Mouse (Mus musculus) hindbrain, embryonic 16.5 days (tissue): ENCODE measurements around the gene Preb. TPM values are rescaled to one million over a fixed set of nuclear protein-coding genes. Genes with fewer than 3 reads are reported as not detected.

Experiments
- ATAC-seq: fragments of 200-750 bp; cut with Nextera tagmentation; 2 replicates; pipeline ENCODE4 v1.8.0; 2017; ENCODE audit warnings: moderate TSS enrichment, moderate library complexity
- H3K27ac ChIP-seq: fragments of 300-500 bp; sonication (generic); 2 replicates; pipeline ENCODE4 v1.5.1; 2014; ENCODE audit warnings: low read depth, mild to moderate bottlenecking, control low read depth, low read length, moderate library complexity
- H3K27me3 ChIP-seq: fragments of 300-500 bp; sonication (generic); replicated peaks from 2 replicates; pipeline ENCODE4 v1.6.1; 2014; ENCODE audit warnings: low read length; ENCODE audit not compliant: control insufficient read depth, insufficient read depth
- H3K36me3 ChIP-seq: fragments of 300-500 bp; sonication (generic); 2 replicates; pipeline ENCODE4 v1.6.1; 2014; ENCODE audit warnings: mild to moderate bottlenecking, low read length, moderate library complexity, mixed read lengths; ENCODE audit not compliant: control insufficient read depth, insufficient read depth
- H3K4me1 ChIP-seq: fragments of 300-500 bp; sonication (generic); 2 replicates; pipeline ENCODE4 v1.6.1; 2014; ENCODE audit warnings: low read depth, low read length; ENCODE audit not compliant: control insufficient read depth, insufficient read depth
- H3K4me2 ChIP-seq: fragments of 300-500 bp; sonication (generic); 2 replicates; pipeline ENCODE4 v1.6.1; 2014; ENCODE audit warnings: mild to moderate bottlenecking, low read length, control low read depth, moderate library complexity
- H3K4me3 ChIP-seq: fragments of 300-500 bp; sonication (generic); 2 replicates; pipeline ENCODE4 v1.5.1; 2014; ENCODE audit warnings: mild to moderate bottlenecking, low read length, control low read depth, moderate library complexity
- H3K9ac ChIP-seq: fragments of 300-500 bp; sonication (generic); 2 replicates; pipeline ENCODE4 v1.6.1; 2014; ENCODE audit warnings: low read depth, mild to moderate bottlenecking, control low read depth, low read length, moderate library complexity
- H3K9me3 ChIP-seq: fragments of 300-500 bp; sonication (generic); 2 replicates; pipeline ENCODE4 v1.6.1; 2014; ENCODE audit warnings: mild to moderate bottlenecking, low read length, moderate library complexity; ENCODE audit not compliant: control insufficient read depth
- WGBS: fragments of 180-500 bp; shearing (Covaris S2); extraction: QIAGEN DNeasy Blood & Tissue Kit; methylation state at CpG from one replicate; pipeline ENCODE4 v1.1.7; 2014; 5-methylcytosine and 5-hydroxymethylcytosine counted together
- polyA plus RNA-seq: library from polyadenylated mRNA; unstranded; fragments of >200 nt; fragmentation: Nextera tagmentation; extraction: Ambion mirVana; gene quantifications from 2 replicates; pipeline ENCODE4 v1.2.1, GENCODE M21; 2015

Gene Preb
- polyA plus RNA-seq, 1 experiment from 2014 or later: 123 TPM

DNA sequence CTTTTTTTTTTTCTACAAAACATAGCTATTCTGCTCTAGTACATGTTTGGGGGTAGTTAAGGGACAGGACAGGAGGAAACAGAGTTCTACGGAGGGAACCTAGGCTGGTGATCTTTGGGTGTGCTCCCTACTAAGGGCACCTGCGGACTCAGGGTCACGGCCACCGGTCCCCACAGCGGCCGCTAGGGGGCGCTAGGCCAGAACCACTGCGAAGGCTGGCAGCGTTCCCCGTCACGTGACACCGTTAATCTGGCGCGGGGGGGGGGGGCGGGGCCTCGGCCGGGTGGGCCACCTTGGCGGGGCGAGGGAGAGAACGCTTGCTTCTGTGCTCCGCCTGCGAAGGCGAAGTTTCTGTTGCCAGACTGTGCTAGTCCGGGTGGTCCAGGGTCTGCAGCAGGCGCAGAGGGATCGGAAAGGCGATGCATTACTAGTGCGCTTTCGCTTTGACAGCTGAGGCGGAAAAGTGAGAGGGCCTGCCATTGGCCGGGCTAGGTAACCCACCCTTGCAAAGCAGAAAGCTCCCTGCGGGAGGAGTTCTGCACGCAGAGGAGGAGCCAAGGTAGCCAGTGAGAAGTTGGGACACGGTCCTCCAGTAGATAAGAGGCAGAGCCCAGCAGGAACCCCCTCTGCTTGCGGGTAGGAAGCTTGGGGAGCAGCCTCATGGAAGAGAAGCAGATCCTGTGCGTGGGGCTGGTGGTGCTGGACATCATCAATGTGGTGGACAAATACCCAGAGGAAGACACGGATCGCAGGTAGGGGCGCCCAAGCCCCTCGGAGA lies 38.7 kb downstream of the Preb start, which contains the start of gene Khk:
Gene Khk (plus strand): TSS at position 176 of the 778 bp plus-strand sequence.
- H3K4me2 ChIP-seq: peak within 1 kb of the TSS; percentile 77
- H3K9me3 ChIP-seq: no peaks in the 10 kb centered on the region
- WGBS: under 1% methylated on average over 34 of the region's 40 CpGs
- peak within 1 kb of the TSS; percentile 57 for H3K4me3 ChIP-seq
- peak; percentile 80 for ATAC-seq
- H3K4me1 ChIP-seq: peaks cover 14% of the 10 kb centered on the region
- H3K36me3 ChIP-seq: no peaks in the 10 kb centered on the region
- peak within 1 kb of the TSS; percentile 72 for H3K9ac ChIP-seq
- no peaks in the 10 kb centered on the region for H3K27me3 ChIP-seq
- peak within 1 kb of the TSS; percentile 76 for H3K27ac ChIP-seq

DNA sequence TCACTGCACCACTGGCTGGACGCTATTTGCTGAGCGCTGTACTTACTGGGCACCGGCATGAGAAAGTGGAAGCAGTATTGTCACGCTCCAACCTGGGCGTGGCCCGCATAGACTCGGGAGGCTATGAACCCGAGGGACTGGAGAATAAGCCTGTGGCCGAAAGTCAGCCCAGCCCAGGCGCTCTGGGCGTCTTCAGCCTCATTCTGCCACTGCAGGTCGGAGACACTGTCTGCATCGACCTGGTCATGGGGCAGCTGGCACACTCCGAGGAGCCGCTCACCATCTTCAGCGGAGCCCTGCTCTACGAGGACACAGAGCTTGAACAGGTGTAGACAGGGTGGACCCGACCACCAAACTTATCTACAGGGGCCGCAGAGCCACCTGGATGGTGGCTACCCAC lies 39.5 kb downstream of the Preb start:
- Histone ChIP-seq H3K9ac (peak overlapping the region; percentile 5; the same call in 1 of the 2 replicates), H3K36me3 (no peaks in the 10 kb centered on the region), H3K27me3 (no peaks in the 10 kb centered on the region), H3K9me3 (no peaks in the 10 kb centered on the region), H3K4me2 (peak overlapping the region; percentile 77), H3K27ac (no peak overlapping the region), H3K4me1 (peaks cover 19% of the 10 kb centered on the region), H3K4me3 (no peak overlapping the region)
- WGBS: 68% methylated on average over 19 of the region's 19 CpGs
- ATAC-seq: peak; percentile 3

DNA sequence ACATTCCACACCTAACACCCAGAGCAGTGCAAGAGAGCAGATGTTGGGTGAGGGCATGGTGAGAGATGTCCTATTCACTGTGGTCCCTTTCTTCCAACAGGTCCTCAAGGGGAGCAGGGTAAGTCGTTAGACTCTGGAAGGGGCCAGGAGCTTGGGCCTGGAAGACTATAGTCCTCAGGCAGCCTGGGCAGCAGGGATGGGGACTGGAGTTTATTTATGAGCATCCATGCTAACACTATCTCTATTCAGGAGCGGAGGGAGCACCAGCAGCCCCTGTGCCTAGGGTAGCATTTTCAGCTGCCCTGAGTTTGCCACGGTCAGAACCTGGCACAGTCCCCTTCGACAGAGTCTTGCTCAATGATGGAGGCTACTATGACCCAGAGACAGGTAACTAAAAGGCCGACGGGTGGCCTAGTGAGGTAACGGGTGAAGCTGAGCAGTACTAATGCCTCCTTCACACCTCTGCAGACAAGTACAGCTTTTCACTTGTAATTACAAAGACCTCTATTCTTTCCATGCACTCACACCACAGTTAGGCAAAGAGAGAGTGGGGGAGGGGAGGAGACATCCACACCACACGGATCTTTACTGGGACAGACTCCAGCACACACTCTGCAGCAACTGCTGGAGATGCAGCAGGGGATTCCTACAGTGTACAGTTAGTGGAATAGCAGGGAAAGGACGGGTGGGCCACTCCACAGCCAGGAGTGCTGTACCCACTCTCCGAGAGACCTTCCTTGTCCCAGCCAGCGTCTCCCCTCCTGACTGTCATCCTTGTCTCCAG lies 40.1 kb downstream of the Preb start:
- WGBS: 64% methylated on average over 11 of the region's 11 CpGs
- Histone ChIP-seq H3K4me1 (peaks cover 23% of the 10 kb centered on the region), H3K4me2 (no peak overlapping the region)

DNA sequence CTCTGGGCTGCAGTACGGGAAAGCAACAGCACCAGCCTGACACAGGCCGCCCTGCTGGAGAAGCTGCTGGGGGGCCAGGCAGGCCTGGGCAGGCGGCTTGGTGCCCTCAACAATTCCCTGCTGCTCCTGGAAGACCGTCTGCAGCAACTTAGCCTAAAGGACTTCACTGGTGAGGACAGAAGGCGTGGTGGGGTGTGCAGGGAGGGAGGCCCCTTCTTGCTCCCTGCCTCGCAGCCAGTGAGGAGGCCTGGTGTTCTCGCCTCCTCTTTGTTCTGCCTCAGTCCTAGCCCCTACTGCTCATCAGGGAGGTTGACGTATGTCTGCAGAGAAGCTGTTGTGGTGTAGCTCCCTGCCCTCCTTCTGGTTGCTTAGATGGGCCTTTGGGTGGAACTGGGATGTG lies 41.5 kb downstream of the Preb start:
- 76% methylated on average over 8 of the region's 8 CpGs for WGBS
- H3K9me3 ChIP-seq: no peaks in the 10 kb centered on the region
- H3K9ac ChIP-seq: no peak overlapping the region
- no peaks in the 10 kb centered on the region for H3K36me3 ChIP-seq
- no peaks in the 10 kb centered on the region for H3K27me3 ChIP-seq
- H3K4me1 ChIP-seq: peaks cover 24% of the 10 kb centered on the region
- H3K4me2 ChIP-seq: no peak overlapping the region
- no peak overlapping the region for H3K4me3 ChIP-seq
- H3K27ac ChIP-seq: no peak overlapping the region
- ATAC-seq: no peak

More for the DNA sequence above, 40.1 kb downstream of the Preb start:
- Histone ChIP-seq H3K36me3 (no peaks in the 10 kb centered on the region), H3K9ac (no peak overlapping the region), H3K9me3 (no peaks in the 10 kb centered on the region), H3K4me3 (no peak overlapping the region), H3K27me3 (no peaks in the 10 kb centered on the region), H3K27ac (no peak overlapping the region)
- no peak for ATAC-seq

DNA sequence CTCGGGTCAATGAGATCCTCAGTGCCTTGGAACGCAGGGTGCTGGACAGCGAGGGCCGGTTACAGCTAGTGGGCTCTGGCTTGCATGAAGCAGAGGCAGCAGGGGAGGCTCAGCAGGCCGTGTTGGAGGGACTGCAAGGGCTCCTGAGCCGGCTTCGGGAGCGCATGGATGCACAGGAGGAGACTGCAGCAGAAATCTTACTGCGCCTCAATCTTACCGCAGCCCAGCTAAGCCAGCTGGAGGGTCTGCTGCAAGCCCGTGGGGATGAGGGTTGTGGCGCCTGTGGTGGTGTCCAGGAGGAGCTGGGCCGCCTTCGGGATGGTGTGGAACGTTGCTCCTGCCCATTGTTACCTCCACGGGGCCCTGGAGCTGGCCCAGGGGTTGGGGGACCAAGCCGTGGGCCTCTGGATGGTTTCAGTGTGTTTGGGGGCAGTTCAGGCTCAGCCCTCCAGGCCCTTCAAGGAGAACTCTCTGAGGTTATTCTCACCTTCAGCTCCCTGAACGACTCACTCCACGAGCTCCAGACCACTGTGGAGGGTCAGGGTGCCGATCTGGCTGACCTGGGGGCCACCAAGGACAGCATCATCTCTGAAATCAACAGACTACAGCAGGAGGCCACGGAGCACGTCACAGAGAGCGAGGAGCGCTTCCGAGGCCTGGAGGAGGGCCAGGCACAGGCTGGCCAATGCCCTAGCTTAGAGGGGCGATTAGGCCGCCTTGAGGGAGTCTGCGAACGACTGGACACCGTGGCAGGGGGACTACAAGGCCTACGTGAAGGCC lies 42.1 kb downstream of the Preb start:
- WGBS: 86% methylated on average over 28 of the region's 31 CpGs
- Histone ChIP-seq H3K27me3 (no peaks in the 10 kb centered on the region), H3K27ac (no peak overlapping the region), H3K4me3 (no peak overlapping the region), H3K9ac (no peak overlapping the region), H3K36me3 (no peaks in the 10 kb centered on the region), H3K4me2 (no peak overlapping the region), H3K9me3 (no peaks in the 10 kb centered on the region), H3K4me1 (peaks cover 29% of the 10 kb centered on the region)
- ATAC-seq: no peak

DNA sequence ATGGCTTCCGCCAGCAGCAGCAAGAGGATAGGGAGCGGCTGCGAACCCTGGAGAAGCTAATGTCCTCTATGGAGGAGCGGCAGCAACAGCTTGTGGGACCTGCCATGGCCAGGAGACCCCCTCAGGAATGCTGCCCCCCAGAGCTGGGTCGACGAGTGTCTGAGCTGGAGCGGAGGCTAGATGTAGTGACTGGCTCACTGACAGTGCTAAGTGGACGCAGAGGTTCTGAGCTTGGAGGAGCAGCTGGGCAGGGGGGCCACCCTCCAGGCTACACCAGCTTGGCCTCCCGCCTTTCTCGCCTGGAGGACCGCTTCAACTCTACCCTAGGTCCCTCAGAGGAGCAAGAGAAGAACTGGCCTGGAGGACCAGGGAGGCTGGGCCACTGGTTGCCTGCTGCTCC lies 42.8 kb downstream of the Preb start:
- 83% methylated on average over 11 of the region's 11 CpGs for WGBS

DNA sequence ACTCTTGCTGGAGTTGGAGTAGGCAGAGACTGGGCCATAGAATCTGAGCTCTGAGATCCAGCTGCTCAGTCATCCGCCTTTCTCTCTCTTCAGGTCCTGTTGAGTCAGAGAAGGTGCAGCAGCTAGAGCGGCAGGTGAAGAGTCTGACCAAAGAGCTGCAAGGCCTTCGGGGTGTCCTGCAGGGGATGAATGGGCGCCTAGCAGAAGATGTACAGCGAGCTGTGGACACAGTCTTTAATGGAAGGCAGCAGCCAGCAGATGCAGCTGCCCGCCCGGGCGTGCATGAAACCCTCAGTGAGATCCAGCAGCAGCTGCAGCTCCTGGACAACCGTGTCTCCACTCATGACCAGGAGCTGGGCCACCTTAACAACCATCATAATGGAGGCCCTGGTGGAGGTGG lies 43.3 kb downstream of the Preb start:
- peaks cover 20% of the 10 kb centered on the region for H3K4me1 ChIP-seq

More for the DNA sequence above, 42.8 kb downstream of the Preb start:
- Histone ChIP-seq H3K9ac (no peak overlapping the region), H3K4me1 (peaks cover 24% of the 10 kb centered on the region), H3K4me3 (no peak overlapping the region), H3K27ac (no peak overlapping the region), H3K4me2 (no peak overlapping the region), H3K9me3 (no peaks in the 10 kb centered on the region), H3K36me3 (no peaks in the 10 kb centered on the region), H3K27me3 (no peaks in the 10 kb centered on the region)
- no peak for ATAC-seq

DNA sequence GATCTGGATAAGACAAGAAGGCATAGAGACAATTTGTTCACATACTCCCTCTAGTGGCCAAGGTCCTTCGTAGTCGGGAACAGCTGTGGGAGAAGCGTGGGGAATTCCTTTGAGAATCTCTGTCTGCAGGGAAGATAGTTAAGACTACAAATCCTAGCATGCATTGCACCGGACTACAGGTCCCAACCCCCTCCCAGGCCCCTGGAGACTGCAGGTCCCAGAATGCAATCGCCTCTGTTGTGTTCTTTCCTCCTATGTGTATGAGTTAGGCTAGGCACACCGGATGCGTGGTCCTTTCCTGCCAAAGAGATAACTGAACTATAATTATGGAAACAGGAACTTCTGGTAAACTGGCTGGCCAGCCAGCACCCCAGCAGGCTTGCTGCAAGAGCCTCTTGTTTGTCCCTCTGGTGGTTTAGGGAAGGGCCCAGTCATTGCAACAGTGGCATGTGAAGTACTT lies 44.2 kb downstream of the Preb start:
- Histone ChIP-seq H3K4me1 (peaks cover 19% of the 10 kb centered on the region), H3K9ac (peak overlapping the region; percentile 15; the same call in 1 of the 2 replicates), H3K4me2 (peak overlapping the region; percentile 42), H3K36me3 (no peaks in the 10 kb centered on the region), H3K9me3 (no peaks in the 10 kb centered on the region), H3K4me3 (no peak overlapping the region), H3K27me3 (no peaks in the 10 kb centered on the region), H3K27ac (peak overlapping the region; percentile 60)
- ATAC-seq: peak; percentile 86
- WGBS: 5% methylated on average over 7 of the region's 7 CpGs

More for the DNA sequence above, 43.3 kb downstream of the Preb start:
- Histone ChIP-seq H3K36me3 (no peaks in the 10 kb centered on the region), H3K9ac (no peak overlapping the region), H3K4me2 (no peak overlapping the region), H3K4me3 (no peak overlapping the region), H3K27ac (no peak overlapping the region), H3K9me3 (no peaks in the 10 kb centered on the region), H3K27me3 (no peaks in the 10 kb centered on the region)
- ATAC-seq: no peak
- WGBS: 89% methylated on average over 9 of the region's 9 CpGs
